Mouse (Mus musculus): ENCODE measurements around the gene Hipk2.

Gene Hipk2

GRCm38 (mm10) chr6:38816216-38816615, 59.7 kb downstream of the Hipk2 start:
- Histone ChIP-seq H3K36me3 (ENCODE audit: control insufficient read depth, insufficient read depth, low read length, poor library complexity, severe bottlenecking) (no peaks in the 10 kb centered on the region), H3K27me3 (ENCODE audit: control insufficient read depth, insufficient read depth, low read length, poor library complexity, severe bottlenecking) (no peaks in the 10 kb centered on the region; the same call in 1 of the 2 replicates)
- DNase-seq (ENCODE audit: low read depth, low spot score) = no peak

- H3K27me3 ChIP-seq (ENCODE audit: control insufficient read depth, insufficient read depth, low read length, poor library complexity, severe bottlenecking) = no peaks in the 10 kb centered on the region; the same call in 1 of the 2 replicates
- DNase-seq (ENCODE audit: low read depth, low spot score) = no peak
- no peaks in the 10 kb centered on the region for H3K36me3 ChIP-seq (ENCODE audit: control insufficient read depth, insufficient read depth, low read length, poor library complexity, severe bottlenecking)
Measured at GRCm38 (mm10) chr6:38815582-38815981, 60.4 kb downstream of the Hipk2 start.

GRCm38 (mm10) chr6:38814690-38815089, 61.3 kb downstream of the Hipk2 start:
- Histone ChIP-seq H3K36me3 (ENCODE audit: control insufficient read depth, insufficient read depth, low read length, poor library complexity, severe bottlenecking) (no peaks in the 10 kb centered on the region), H3K27me3 (ENCODE audit: control insufficient read depth, insufficient read depth, low read length, poor library complexity, severe bottlenecking) (no peaks in the 10 kb centered on the region; the same call in 1 of the 2 replicates)
- DNase-seq (ENCODE audit: low read depth, low spot score) = no peak

GRCm38 (mm10) chr6:38811459-38812145, 64.4 kb downstream of the Hipk2 start:
- no peaks in the 10 kb centered on the region; the same call in 1 of the 2 replicates for H3K27me3 ChIP-seq (ENCODE audit: control insufficient read depth, insufficient read depth, low read length, poor library complexity, severe bottlenecking)
- DNase-seq (ENCODE audit: low read depth, low spot score) = no peak
- no peaks in the 10 kb centered on the region for H3K36me3 ChIP-seq (ENCODE audit: control insufficient read depth, insufficient read depth, low read length, poor library complexity, severe bottlenecking)

GRCm38 (mm10) chr6:38810121-38810475, 65.9 kb downstream of the Hipk2 start:
- H3K27me3 ChIP-seq (ENCODE audit: control insufficient read depth, insufficient read depth, low read length, poor library complexity, severe bottlenecking) = no peaks in the 10 kb centered on the region; the same call in 1 of the 2 replicates
- DNase-seq (ENCODE audit: low read depth, low spot score) = no peak
- no peaks in the 10 kb centered on the region for H3K36me3 ChIP-seq (ENCODE audit: control insufficient read depth, insufficient read depth, low read length, poor library complexity, severe bottlenecking)

GRCm38 (mm10) chr6:38809396-38810120, 66.4 kb downstream of the Hipk2 start:
- no peaks in the 10 kb centered on the region for H3K36me3 ChIP-seq (ENCODE audit: control insufficient read depth, insufficient read depth, low read length, poor library complexity, severe bottlenecking)
- H3K27me3 ChIP-seq (ENCODE audit: control insufficient read depth, insufficient read depth, low read length, poor library complexity, severe bottlenecking) = no peaks in the 10 kb centered on the region; the same call in 1 of the 2 replicates
- DNase-seq (ENCODE audit: low read depth, low spot score) = no peak

- no peak for DNase-seq (ENCODE audit: low read depth, low spot score)
- H3K36me3 ChIP-seq (ENCODE audit: control insufficient read depth, insufficient read depth, low read length, poor library complexity, severe bottlenecking) = no peaks in the 10 kb centered on the region
- no peaks in the 10 kb centered on the region; the same call in 1 of the 2 replicates for H3K27me3 ChIP-seq (ENCODE audit: control insufficient read depth, insufficient read depth, low read length, poor library complexity, severe bottlenecking)
Measured at GRCm38 (mm10) chr6:38808317-38808716, 67.6 kb downstream of the Hipk2 start.

- H3K27me3 ChIP-seq (ENCODE audit: control insufficient read depth, insufficient read depth, low read length, poor library complexity, severe bottlenecking) = no peaks in the 10 kb centered on the region
- DNase-seq (ENCODE audit: low read depth, low spot score) = no peak
- peaks cover 2% of the 10 kb centered on the region; the same call in 1 of the 2 replicates for H3K36me3 ChIP-seq (ENCODE audit: control insufficient read depth, insufficient read depth, low read length, poor library complexity, severe bottlenecking)
Measured at GRCm38 (mm10) chr6:38806963-38807445, 69.0 kb downstream of the Hipk2 start.

GRCm38 (mm10) chr6:38805612-38806011, 70.4 kb downstream of the Hipk2 start:
- H3K36me3 ChIP-seq (ENCODE audit: control insufficient read depth, insufficient read depth, low read length, poor library complexity, severe bottlenecking) = peaks cover 2% of the 10 kb centered on the region; the same call in 1 of the 2 replicates
- H3K27me3 ChIP-seq (ENCODE audit: control insufficient read depth, insufficient read depth, low read length, poor library complexity, severe bottlenecking) = no peaks in the 10 kb centered on the region
- no peak for DNase-seq (ENCODE audit: low read depth, low spot score)

GRCm38 (mm10) chr6:38801252-38801651, 74.7 kb downstream of the Hipk2 start:
- peaks cover 2% of the 10 kb centered on the region; the same call in 1 of the 2 replicates for H3K36me3 ChIP-seq (ENCODE audit: control insufficient read depth, insufficient read depth, low read length, poor library complexity, severe bottlenecking)
- no peaks in the 10 kb centered on the region for H3K27me3 ChIP-seq (ENCODE audit: control insufficient read depth, insufficient read depth, low read length, poor library complexity, severe bottlenecking)
- DNase-seq (ENCODE audit: low read depth, low spot score) = no peak

- H3K36me3 ChIP-seq (ENCODE audit: control insufficient read depth, insufficient read depth, low read length, poor library complexity, severe bottlenecking) = no peaks in the 10 kb centered on the region
- no peaks in the 10 kb centered on the region for H3K27me3 ChIP-seq (ENCODE audit: control insufficient read depth, insufficient read depth, low read length, poor library complexity, severe bottlenecking)
- DNase-seq (ENCODE audit: low read depth, low spot score) = no peak
Measured at GRCm38 (mm10) chr6:38797548-38797947, 78.4 kb downstream of the Hipk2 start.

GRCm38 (mm10) chr6:38796993-38797392, 79.0 kb downstream of the Hipk2 start:
- Histone ChIP-seq H3K36me3 (ENCODE audit: control insufficient read depth, insufficient read depth, low read length, poor library complexity, severe bottlenecking) (no peaks in the 10 kb centered on the region), H3K27me3 (ENCODE audit: control insufficient read depth, insufficient read depth, low read length, poor library complexity, severe bottlenecking) (no peaks in the 10 kb centered on the region)
- no peak for DNase-seq (ENCODE audit: low read depth, low spot score)

- Histone ChIP-seq H3K36me3 (ENCODE audit: control insufficient read depth, insufficient read depth, low read length, poor library complexity, severe bottlenecking) (no peaks in the 10 kb centered on the region), H3K27me3 (ENCODE audit: control insufficient read depth, insufficient read depth, low read length, poor library complexity, severe bottlenecking) (no peaks in the 10 kb centered on the region)
- no peak for DNase-seq (ENCODE audit: low read depth, low spot score)
Measured at GRCm38 (mm10) chr6:38796388-38796787, 79.6 kb downstream of the Hipk2 start.

GRCm38 (mm10) chr6:38795096-38795816, 80.7 kb downstream of the Hipk2 start:
- Histone ChIP-seq H3K27me3 (ENCODE audit: control insufficient read depth, insufficient read depth, low read length, poor library complexity, severe bottlenecking) (no peaks in the 10 kb centered on the region), H3K36me3 (ENCODE audit: control insufficient read depth, insufficient read depth, low read length, poor library complexity, severe bottlenecking) (no peaks in the 10 kb centered on the region)
- DNase-seq (ENCODE audit: low read depth, low spot score) = no peak

- no peaks in the 10 kb centered on the region for H3K27me3 ChIP-seq (ENCODE audit: control insufficient read depth, insufficient read depth, low read length, poor library complexity, severe bottlenecking)
- H3K36me3 ChIP-seq (ENCODE audit: control insufficient read depth, insufficient read depth, low read length, poor library complexity, severe bottlenecking) = no peaks in the 10 kb centered on the region
- DNase-seq (ENCODE audit: low read depth, low spot score) = no peak
Measured at GRCm38 (mm10) chr6:38792966-38793365, 83.0 kb downstream of the Hipk2 start.
